Mouse (Mus musculus) thymus, adult 2 months (tissue): ENCODE results near the gene Rpn1. TPM values are rescaled to one million over a fixed set of nuclear protein-coding genes. Genes with fewer than 3 reads are reported as not detected.

Source experiments
- DNase-seq: peaks from one replicate; pipeline ENCODE4 v3.0.0; 2021
- H3K27ac ChIP-seq: fragments of 200-500 bp; 2 replicates; pipeline ENCODE4 v1.5.1; 2012; ENCODE audit warnings: low read length, control low read depth; ENCODE audit not compliant: control insufficient read depth, insufficient read depth
- H3K27me3 ChIP-seq: fragments of 200-500 bp; 2 replicates; pipeline ENCODE4 v1.6.1; 2012; ENCODE audit warnings: mild to moderate bottlenecking, low read length, moderate library complexity, mixed read lengths; ENCODE audit not compliant: control insufficient read depth, insufficient read depth
- H3K36me3 ChIP-seq: fragments of 200-500 bp; 2 replicates; pipeline ENCODE4 v1.6.1; 2012; ENCODE audit warnings: mild to moderate bottlenecking, low read length, moderate library complexity; ENCODE audit not compliant: control insufficient read depth, insufficient read depth
- H3K4me1 ChIP-seq: fragments of 200-500 bp; replicated peaks from 2 replicates; pipeline ENCODE4 v1.6.1; 2012; ENCODE audit warnings: low read length; ENCODE audit not compliant: control insufficient read depth, insufficient read depth
- H3K4me3 ChIP-seq: fragments of 200-500 bp; 2 replicates; pipeline ENCODE4 v1.5.1; 2012; ENCODE audit warnings: mild to moderate bottlenecking, low read length, control low read depth, moderate library complexity; ENCODE audit not compliant: control insufficient read depth, insufficient read depth
- CTCF ChIP-seq: fragments of 200-500 bp; IDR thresholded peaks from 2 replicates; pipeline ENCODE4 v1.5.1; 2012; ENCODE audit warnings: mild to moderate bottlenecking, control low read depth, low read length, moderate library complexity, borderline replicate concordance; ENCODE audit not compliant: control insufficient read depth, poor library complexity, insufficient read depth; ENCODE audit errors: extremely low read depth
- POLR2A ChIP-seq: fragments of 200-500 bp; IDR thresholded peaks from 2 replicates; pipeline ENCODE4 v1.6.1; 2012; ENCODE audit warnings: mild to moderate bottlenecking, low read length, control low read depth, moderate library complexity; ENCODE audit not compliant: control insufficient read depth, poor library complexity, insufficient read depth; ENCODE audit errors: extremely low read depth
- whole genome bisulfite sequencing: fragments of 180-500 bp; shearing (Covaris S2); methylation state at CpG from one replicate; pipeline ENCODE4 v1.1.7; 2018; 5-methylcytosine and 5-hydroxymethylcytosine counted together
- polyA plus RNA-seq: library from polyadenylated mRNA; depleted of rRNA; stranded (reverse); fragments of >200 nt; gene quantifications from 2 replicates; pipeline ENCODE4 v1.2.3, GENCODE M21; 2012; rRNA removed

Gene Rpn1
- polyA plus RNA-seq = 133 and 158 TPM in 2 replicates

DNA sequence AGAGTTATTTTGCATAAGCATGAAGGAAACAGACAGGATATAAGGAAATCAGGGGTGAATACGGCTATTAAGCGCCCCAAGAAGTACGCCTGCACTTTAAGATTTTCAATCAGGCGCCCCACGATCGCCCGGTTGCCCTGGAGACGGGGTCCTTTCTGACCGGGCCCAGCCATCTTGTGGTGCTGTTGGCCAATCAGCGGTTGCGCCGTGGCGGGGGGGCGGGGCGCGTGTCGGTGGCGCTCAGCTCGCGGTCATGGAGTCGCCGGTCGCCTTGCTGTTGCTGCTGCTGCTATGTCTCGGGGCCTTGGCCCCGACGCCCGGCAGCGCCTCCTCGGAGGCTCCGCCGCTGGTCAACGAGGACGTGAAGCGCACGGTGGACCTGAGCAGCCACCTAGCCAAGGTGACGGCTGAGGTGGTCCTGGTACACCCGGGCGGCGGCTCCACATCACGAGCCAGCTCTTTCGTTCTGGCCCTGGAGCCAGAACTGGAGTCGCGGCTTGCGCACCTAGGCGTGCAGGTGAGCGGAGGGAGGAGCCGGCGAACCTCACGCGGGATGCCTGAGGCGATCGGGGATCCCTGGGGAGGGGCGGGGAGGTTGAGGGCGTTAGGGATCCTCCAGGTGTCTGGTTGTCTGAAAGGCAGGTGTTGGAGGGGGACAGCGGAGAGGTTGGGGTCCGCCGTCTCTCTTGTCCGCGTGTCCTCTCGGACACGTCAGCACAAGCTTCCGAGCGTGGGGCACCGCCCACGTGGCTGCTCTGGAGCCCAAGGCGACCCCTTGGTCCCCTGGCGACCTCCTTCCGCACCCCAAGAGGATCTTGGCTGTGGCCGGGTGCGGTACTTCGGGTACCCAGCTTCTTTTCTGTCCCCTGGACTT, at the start of gene Rpn1:
Gene Rpn1 (plus strand): TSS at position 205 of the 874 bp plus-strand sequence.
- no peaks in the 10 kb centered on the region for H3K4me1 ChIP-seq
- DNase-seq = peak; percentile 99
- TF ChIP-seq POLR2A = peak; percentile 53; the same call in 1 of the 2 replicates
- TF ChIP-seq CTCF = 0 out of 2 replicates have a peak, but pooled peaks have one; percentile 36
- no peaks in the 10 kb centered on the region for H3K36me3 ChIP-seq
- H3K4me3 ChIP-seq = peak within 1 kb of the TSS; percentile 63
- WGBS = under 1% methylated on average over 71 of the region's 71 CpGs
- H3K27me3 ChIP-seq = no peaks in the 10 kb centered on the region
- no peak within 1 kb of the TSS for H3K27ac ChIP-seq

DNA sequence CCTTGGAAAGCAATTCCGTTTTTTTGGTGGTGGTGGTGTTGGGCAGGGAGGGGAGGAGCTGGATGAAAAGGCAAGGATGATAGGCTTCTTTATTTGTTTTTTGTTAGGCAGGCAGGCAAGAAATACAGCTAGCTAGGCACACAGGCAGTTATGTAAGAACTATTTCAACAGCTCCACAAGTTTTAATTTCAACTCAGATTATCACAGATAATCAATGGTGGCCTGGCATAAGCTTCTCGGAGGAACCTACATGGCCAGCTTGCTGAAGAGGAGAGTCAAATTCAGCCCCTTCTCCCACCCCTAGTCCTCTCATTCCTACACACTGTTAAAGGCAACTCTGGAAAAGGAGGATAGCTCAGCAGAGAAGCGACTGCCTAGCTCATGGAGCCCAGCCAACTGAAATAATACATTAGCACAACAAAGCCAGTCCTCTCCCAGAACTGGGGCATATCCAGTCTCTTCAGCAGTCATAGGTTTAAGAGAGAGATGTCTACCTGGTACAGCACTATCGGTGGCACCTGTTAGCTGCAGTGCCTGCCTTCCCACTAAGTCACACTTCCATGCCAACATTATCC, 46.7 kb upstream of the Rpn1 start:
- no peak overlapping the region for H3K27ac ChIP-seq
- 94% methylated on average over 4 of the region's 4 CpGs for WGBS
- no peak for DNase-seq

DNA sequence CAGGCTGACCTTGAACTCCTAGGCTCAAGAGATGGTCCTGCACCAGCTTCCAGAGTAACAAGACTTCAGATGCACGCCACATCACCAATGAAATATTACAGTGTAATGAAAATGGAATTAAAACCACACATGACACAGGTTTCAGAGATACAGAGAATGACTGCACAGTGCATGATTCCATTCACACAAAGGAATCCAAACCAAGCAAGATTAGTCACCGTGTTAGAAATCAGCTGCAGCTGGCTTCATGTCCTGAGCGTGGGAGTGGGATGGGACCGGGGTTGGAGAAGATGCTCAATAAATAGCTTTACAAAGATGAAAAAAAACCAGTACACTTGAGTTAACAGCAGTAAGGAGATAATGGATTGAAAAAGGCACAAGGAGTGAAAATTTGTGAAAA, 44.9 kb upstream of the Rpn1 start:
- no peak for TF ChIP-seq POLR2A
- TF ChIP-seq CTCF = no peak
- DNase-seq = no peak
- no peaks in the 10 kb centered on the region for H3K27me3 ChIP-seq
- no peaks in the 10 kb centered on the region for H3K36me3 ChIP-seq
- H3K4me3 ChIP-seq = no peak overlapping the region
- no peak overlapping the region for H3K27ac ChIP-seq
- WGBS = 96% methylated on average over 4 of the region's 4 CpGs
- H3K4me1 ChIP-seq = peaks cover 8% of the 10 kb centered on the region

More for the DNA sequence above, 46.7 kb upstream of the Rpn1 start:
- TF ChIP-seq POLR2A (no peak), CTCF (no peak)
- no peaks in the 10 kb centered on the region for H3K27me3 ChIP-seq
- no peaks in the 10 kb centered on the region; the same call in 1 of the 2 replicates for H3K4me1 ChIP-seq
- H3K4me3 ChIP-seq = no peak overlapping the region
- no peaks in the 10 kb centered on the region for H3K36me3 ChIP-seq

GRCm38 (mm10) chr6:88041221-88041620, 43.1 kb upstream of the Rpn1 start:
- Histone ChIP-seq H3K4me3 (no peak overlapping the region), H3K27ac (no peak overlapping the region), H3K36me3 (no peaks in the 10 kb centered on the region), H3K4me1 (peaks cover 9% of the 10 kb centered on the region; the same call in 1 of the 2 replicates), H3K27me3 (no peaks in the 10 kb centered on the region)
- WGBS = 92% methylated on average over 4 of the region's 4 CpGs
- no peak for DNase-seq
- TF ChIP-seq CTCF (no peak), POLR2A (no peak)

GRCm38 (mm10) chr6:88042336-88042735, 41.9 kb upstream of the Rpn1 start:
- 78% methylated on average over 3 of the region's 3 CpGs for WGBS
- no peak overlapping the region for H3K27ac ChIP-seq
- no peak for DNase-seq

DNA sequence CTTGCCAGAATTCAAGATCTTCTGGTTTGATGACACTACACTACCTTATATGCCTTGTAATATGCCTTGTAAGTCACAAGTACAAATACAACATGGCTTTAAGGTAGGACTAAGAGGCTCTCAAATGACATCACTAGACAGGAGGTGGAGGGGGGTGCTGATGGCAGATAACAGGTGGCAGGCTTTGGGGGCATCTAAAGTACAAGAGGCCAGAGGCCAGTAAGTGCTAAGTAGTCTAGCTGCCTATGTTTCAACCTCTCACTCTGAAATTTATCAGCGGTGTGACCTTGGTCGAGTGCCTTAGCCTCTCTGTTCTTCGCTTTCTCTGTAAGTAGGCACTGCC, 40.1 kb upstream of the Rpn1 start:
- TF ChIP-seq CTCF = no peak
- no peak for TF ChIP-seq POLR2A
- DNase-seq = no peak
- no peaks in the 10 kb centered on the region for H3K36me3 ChIP-seq
- 3% methylated on average over 3 of the region's 3 CpGs for WGBS
- no peak overlapping the region for H3K27ac ChIP-seq
- no peaks in the 10 kb centered on the region for H3K27me3 ChIP-seq
- H3K4me1 ChIP-seq = peaks cover 9% of the 10 kb centered on the region; the same call in 1 of the 2 replicates
- H3K4me3 ChIP-seq = peak overlapping the region; percentile 72

More at GRCm38 (mm10) chr6:88042336-88042735, 41.9 kb upstream of the Rpn1 start:
- no peaks in the 10 kb centered on the region for H3K27me3 ChIP-seq
- TF ChIP-seq CTCF (no peak), POLR2A (no peak)
- H3K4me3 ChIP-seq = no peak overlapping the region
- no peaks in the 10 kb centered on the region for H3K36me3 ChIP-seq
- H3K4me1 ChIP-seq = peaks cover 9% of the 10 kb centered on the region; the same call in 1 of the 2 replicates
